Mouse (Mus musculus): ENCODE results near the gene Sp110.
"Not testable (repeated sequence)": the region's sequence is repeated elsewhere in the genome, so short reads cannot be mapped to it uniquely, and the experiment has no call there.

The Sp110 gene

GRCm38 (mm10) chr1:85543818-85544217, 54.8 kb downstream of the Sp110 start:
- not testable (repeated sequence) for DNase-seq

DNA sequence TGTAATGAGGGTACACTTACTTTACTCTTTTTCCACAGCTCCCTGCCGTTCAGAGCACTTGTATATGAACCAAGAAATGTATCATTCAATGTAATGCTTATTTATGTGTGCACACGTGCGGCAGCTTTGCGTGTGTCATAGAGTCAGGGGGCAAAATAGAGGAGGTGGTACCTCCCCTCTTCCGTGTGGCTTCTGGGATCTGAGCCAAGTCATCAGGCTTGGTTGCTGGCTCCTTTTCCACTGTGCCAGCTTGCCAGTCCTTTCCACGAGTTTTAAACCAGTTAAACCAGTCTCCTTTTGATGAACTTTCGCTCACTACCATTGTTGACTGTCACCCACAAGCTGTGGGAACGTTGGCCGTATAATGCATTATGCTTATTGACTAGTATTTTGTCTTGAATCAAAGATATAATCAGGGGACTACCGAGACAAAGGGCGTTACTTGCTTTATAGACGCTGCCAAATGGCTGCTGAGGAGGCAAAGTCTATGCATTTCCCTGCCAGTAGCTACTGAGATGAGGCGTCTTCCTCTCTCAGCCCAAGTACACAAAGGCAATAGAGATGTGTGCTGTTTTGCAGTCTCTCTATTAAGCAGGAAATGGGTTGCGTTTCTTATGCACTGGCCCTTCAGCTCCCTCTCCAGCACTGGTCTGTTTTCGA, 70.0 kb downstream of the Sp110 start:
- not testable (repeated sequence) for DNase-seq
